Mouse (Mus musculus): ENCODE measurements around the gene Eif2d. TPM values are rescaled to one million over a fixed set of nuclear protein-coding genes. Genes with fewer than 3 reads are reported as not detected.
A peak's percentile ranks its signal among the peaks of the same experiment; 100 is the strongest.

Gene Eif2d
- polyA plus RNA-seq, 1 experiment, result 53.8 TPM

GRCm38 (mm10) chr1:131213361-131213760, 60.4 kb downstream of the Eif2d start:
- 87% methylated on average over 6 of the region's 6 CpGs for WGBS
- DNase-seq, result no peak

GRCm38 (mm10) chr1:131218933-131219332, 66.0 kb downstream of the Eif2d start:
- Histone ChIP-seq H3K27me3 (ENCODE audit: control insufficient read depth, insufficient read depth, low read length) (no peaks in the 10 kb centered on the region), H3K4me1 (ENCODE audit: control insufficient read depth, insufficient read depth, low read length) (no peaks in the 10 kb centered on the region), H3K4me3 (replicated peaks; ENCODE audit: insufficient read depth, low read depth, low read length) (no peak overlapping the region), H3K27ac (ENCODE audit: insufficient read depth, low read length) (no peak overlapping the region)
- no peak for DNase-seq
- WGBS, result 92% methylated on average over 11 of the region's 11 CpGs
- no peak for TF ChIP-seq POLR2A (IDR thresholded peaks at IDR 0.05; ENCODE audit: borderline replicate concordance, insufficient read depth, low read length)
- TF ChIP-seq CTCF (IDR thresholded peaks at IDR 0.05; ENCODE audit: borderline replicate concordance, insufficient read depth, low read depth, low read length), result no peak

More at GRCm38 (mm10) chr1:131213361-131213760, 60.4 kb downstream of the Eif2d start:
- H3K27me3 ChIP-seq (ENCODE audit: control insufficient read depth, insufficient read depth, low read length), result no peaks in the 10 kb centered on the region
- TF ChIP-seq CTCF (IDR thresholded peaks at IDR 0.05; ENCODE audit: borderline replicate concordance, insufficient read depth, low read depth, low read length), result no peak
- no peak for TF ChIP-seq POLR2A (IDR thresholded peaks at IDR 0.05; ENCODE audit: borderline replicate concordance, insufficient read depth, low read length)
- peaks cover 7% of the 10 kb centered on the region; the same call in 1 of the 2 replicates for H3K4me1 ChIP-seq (ENCODE audit: control insufficient read depth, insufficient read depth, low read length)
- H3K27ac ChIP-seq (ENCODE audit: insufficient read depth, low read length), result no peak overlapping the region
- H3K4me3 ChIP-seq (replicated peaks; ENCODE audit: insufficient read depth, low read depth, low read length), result no peak overlapping the region

GRCm38 (mm10) chr1:131221822-131222590, 69.0 kb downstream of the Eif2d start:
- 87% methylated on average over 13 of the region's 13 CpGs for WGBS
- Histone ChIP-seq H3K27ac (ENCODE audit: insufficient read depth, low read length) (no peak overlapping the region), H3K27me3 (ENCODE audit: control insufficient read depth, insufficient read depth, low read length) (no peaks in the 10 kb centered on the region), H3K4me3 (replicated peaks; ENCODE audit: insufficient read depth, low read depth, low read length) (no peak overlapping the region), H3K4me1 (ENCODE audit: control insufficient read depth, insufficient read depth, low read length) (no peaks in the 10 kb centered on the region)
- no peak for TF ChIP-seq CTCF (IDR thresholded peaks at IDR 0.05; ENCODE audit: borderline replicate concordance, insufficient read depth, low read depth, low read length)
- no peak for TF ChIP-seq POLR2A (IDR thresholded peaks at IDR 0.05; ENCODE audit: borderline replicate concordance, insufficient read depth, low read length)
- DNase-seq, result no peak

GRCm38 (mm10) chr1:131223345-131223744, 70.4 kb downstream of the Eif2d start:
- Histone ChIP-seq H3K27ac (ENCODE audit: insufficient read depth, low read length) (no peak overlapping the region), H3K27me3 (ENCODE audit: control insufficient read depth, insufficient read depth, low read length) (no peaks in the 10 kb centered on the region), H3K4me3 (replicated peaks; ENCODE audit: insufficient read depth, low read depth, low read length) (no peak overlapping the region), H3K4me1 (ENCODE audit: control insufficient read depth, insufficient read depth, low read length) (peaks cover 4% of the 10 kb centered on the region)
- no peak for DNase-seq
- TF ChIP-seq POLR2A (IDR thresholded peaks at IDR 0.05; ENCODE audit: borderline replicate concordance, insufficient read depth, low read length) (no peak), CTCF (IDR thresholded peaks at IDR 0.05; ENCODE audit: borderline replicate concordance, insufficient read depth, low read depth, low read length) (no peak)
- 89% methylated on average over 2 of the region's 2 CpGs for WGBS

- no peak for TF ChIP-seq CTCF (IDR thresholded peaks at IDR 0.05; ENCODE audit: borderline replicate concordance, insufficient read depth, low read depth, low read length)
- TF ChIP-seq POLR2A (IDR thresholded peaks at IDR 0.05; ENCODE audit: borderline replicate concordance, insufficient read depth, low read length), result no peak
- Histone ChIP-seq H3K27ac (ENCODE audit: insufficient read depth, low read length) (no peak overlapping the region), H3K4me1 (ENCODE audit: control insufficient read depth, insufficient read depth, low read length) (peaks cover 6% of the 10 kb centered on the region), H3K4me3 (replicated peaks; ENCODE audit: insufficient read depth, low read depth, low read length) (no peak overlapping the region), H3K27me3 (ENCODE audit: control insufficient read depth, insufficient read depth, low read length) (no peaks in the 10 kb centered on the region)
- WGBS, result 57% methylated on average over 12 of the region's 12 CpGs
- DNase-seq, result no peak
Observed at GRCm38 (mm10) chr1:131224848-131225471, 72.0 kb downstream of the Eif2d start.

GRCm38 (mm10) chr1:131228225-131228624, 75.2 kb downstream of the Eif2d start:
- DNase-seq, result no peak
- 24% methylated on average over 7 of the region's 7 CpGs for WGBS
- peaks cover 6% of the 10 kb centered on the region for H3K4me1 ChIP-seq (ENCODE audit: control insufficient read depth, insufficient read depth, low read length)
- no peaks in the 10 kb centered on the region for H3K27me3 ChIP-seq (ENCODE audit: control insufficient read depth, insufficient read depth, low read length)
- TF ChIP-seq CTCF (IDR thresholded peaks at IDR 0.05; ENCODE audit: borderline replicate concordance, insufficient read depth, low read depth, low read length) (peak; percentile 47; the same call in 1 of the 2 replicates), POLR2A (IDR thresholded peaks at IDR 0.05; ENCODE audit: borderline replicate concordance, insufficient read depth, low read length) (no peak)
- no peak overlapping the region for H3K4me3 ChIP-seq (replicated peaks; ENCODE audit: insufficient read depth, low read depth, low read length)
- no peak overlapping the region for H3K27ac ChIP-seq (ENCODE audit: insufficient read depth, low read length)

- 73% methylated on average over 5 of the region's 5 CpGs for WGBS
- Histone ChIP-seq H3K27ac (ENCODE audit: insufficient read depth, low read length) (no peak overlapping the region), H3K4me1 (ENCODE audit: control insufficient read depth, insufficient read depth, low read length) (peaks cover 6% of the 10 kb centered on the region), H3K27me3 (ENCODE audit: control insufficient read depth, insufficient read depth, low read length) (no peaks in the 10 kb centered on the region), H3K4me3 (replicated peaks; ENCODE audit: insufficient read depth, low read depth, low read length) (no peak overlapping the region)
- TF ChIP-seq CTCF (IDR thresholded peaks at IDR 0.05; ENCODE audit: borderline replicate concordance, insufficient read depth, low read depth, low read length) (no peak), POLR2A (IDR thresholded peaks at IDR 0.05; ENCODE audit: borderline replicate concordance, insufficient read depth, low read length) (no peak)
- no peak for DNase-seq
Observed at GRCm38 (mm10) chr1:131228659-131229058, 75.7 kb downstream of the Eif2d start.

GRCm38 (mm10) chr1:131233527-131233926, 80.5 kb downstream of the Eif2d start:
- no peaks in the 10 kb centered on the region for H3K27me3 ChIP-seq (ENCODE audit: control insufficient read depth, insufficient read depth, low read length)
- TF ChIP-seq POLR2A (IDR thresholded peaks at IDR 0.05; ENCODE audit: borderline replicate concordance, insufficient read depth, low read length), result no peak
- TF ChIP-seq CTCF (IDR thresholded peaks at IDR 0.05; ENCODE audit: borderline replicate concordance, insufficient read depth, low read depth, low read length), result no peak
- DNase-seq, result no peak
- no peak overlapping the region for H3K4me3 ChIP-seq (replicated peaks; ENCODE audit: insufficient read depth, low read depth, low read length)
- H3K4me1 ChIP-seq (ENCODE audit: control insufficient read depth, insufficient read depth, low read length), result peaks cover 9% of the 10 kb centered on the region
- no peak overlapping the region for H3K27ac ChIP-seq (ENCODE audit: insufficient read depth, low read length)
- WGBS, result 87% methylated on average over 12 of the region's 12 CpGs
